Mouse (Mus musculus): ENCODE data around the gene 1700021F07Rik. TPM values are rescaled to one million over a fixed set of nuclear protein-coding genes. Genes with fewer than 3 reads are reported as not detected.

Gene 1700021F07Rik
- not detected in 2 replicates for total RNA-seq (2017)

DNA sequence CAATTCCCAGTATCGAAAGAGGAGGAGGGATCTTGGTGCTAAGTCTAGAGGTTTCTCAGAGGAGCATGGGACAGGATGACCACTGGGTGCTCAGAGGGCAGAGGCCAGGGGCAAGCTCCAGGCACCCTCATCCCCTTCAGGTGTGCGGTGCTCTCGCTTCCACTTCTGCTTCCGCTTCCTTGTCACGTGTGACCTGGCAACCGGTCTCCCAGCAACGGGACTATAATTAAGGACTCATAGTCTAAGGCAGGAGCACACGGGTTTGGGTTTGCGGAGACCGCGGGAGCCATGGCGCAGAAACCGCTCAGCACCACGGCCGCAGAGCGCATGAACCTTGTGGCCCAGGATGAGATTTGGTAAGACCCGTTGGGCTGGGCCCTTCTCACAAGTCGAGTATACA is at the start of gene 1700021F07Rik:
Gene 1700021F07Rik, plus strand, starts transcription at position 211 of the 400 bp plus-strand sequence.
- no peak for ATAC-seq (ENCODE audit: extremely low read depth, insufficient number of reproducible peaks, low FRiP score, poor library complexity, severe bottlenecking)

DNA sequence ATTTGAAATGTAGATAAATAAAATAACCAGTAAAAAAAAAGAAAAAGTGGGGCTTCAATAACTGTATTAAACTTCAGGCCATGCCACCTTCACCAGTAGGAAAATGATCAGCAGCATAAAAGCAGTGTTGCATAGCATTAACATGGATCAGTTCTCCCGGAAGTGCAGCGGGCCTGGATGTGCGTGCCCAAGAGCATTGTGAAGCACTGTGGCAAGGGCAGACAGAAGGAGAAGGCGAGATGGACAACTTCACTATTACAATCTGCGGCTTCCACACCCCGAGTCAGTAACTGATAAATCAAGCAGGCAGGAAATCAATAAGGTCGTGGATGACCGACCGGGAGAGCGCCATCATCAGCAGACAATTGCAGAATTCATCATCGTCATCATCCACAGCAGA is 49.2 kb upstream of the 1700021F07Rik start:
- ATAC-seq (ENCODE audit: extremely low read depth, insufficient number of reproducible peaks, low FRiP score, poor library complexity, severe bottlenecking) = no peak

GRCm38 (mm10) chr2:173479050-173479449 is 43.3 kb upstream of the 1700021F07Rik start:
- ATAC-seq (ENCODE audit: extremely low read depth, insufficient number of reproducible peaks, low FRiP score, poor library complexity, severe bottlenecking) = no peak

DNA sequence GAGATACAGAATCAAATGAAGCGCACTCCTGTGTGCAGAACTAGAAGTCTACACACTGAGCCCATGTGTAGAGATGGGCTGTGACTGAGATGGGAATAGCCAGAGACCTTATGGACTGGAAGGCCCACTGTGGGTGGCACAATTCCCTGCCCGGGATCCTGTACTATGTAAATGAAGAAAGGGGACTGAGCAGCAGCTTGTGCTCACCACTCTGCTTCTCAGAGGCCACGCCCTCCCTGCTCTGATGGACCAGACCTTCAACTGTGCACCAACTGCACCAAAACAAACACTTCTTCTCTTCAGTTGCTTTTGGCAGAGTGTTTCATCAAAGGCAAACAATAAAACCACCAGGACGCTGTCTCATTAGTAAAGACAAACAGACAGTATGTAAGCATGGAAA is 37.9 kb upstream of the 1700021F07Rik start:
- no peak for ATAC-seq (ENCODE audit: extremely low read depth, insufficient number of reproducible peaks, low FRiP score, poor library complexity, severe bottlenecking)

- no peak for ATAC-seq (ENCODE audit: extremely low read depth, insufficient number of reproducible peaks, low FRiP score, poor library complexity, severe bottlenecking)
Measured at GRCm38 (mm10) chr2:173499612-173500011, 22.8 kb upstream of the 1700021F07Rik start.

- no peak for ATAC-seq (ENCODE audit: extremely low read depth, insufficient number of reproducible peaks, low FRiP score, poor library complexity, severe bottlenecking)
Measured at GRCm38 (mm10) chr2:173513977-173514376, 8.4 kb upstream of the 1700021F07Rik start.

DNA sequence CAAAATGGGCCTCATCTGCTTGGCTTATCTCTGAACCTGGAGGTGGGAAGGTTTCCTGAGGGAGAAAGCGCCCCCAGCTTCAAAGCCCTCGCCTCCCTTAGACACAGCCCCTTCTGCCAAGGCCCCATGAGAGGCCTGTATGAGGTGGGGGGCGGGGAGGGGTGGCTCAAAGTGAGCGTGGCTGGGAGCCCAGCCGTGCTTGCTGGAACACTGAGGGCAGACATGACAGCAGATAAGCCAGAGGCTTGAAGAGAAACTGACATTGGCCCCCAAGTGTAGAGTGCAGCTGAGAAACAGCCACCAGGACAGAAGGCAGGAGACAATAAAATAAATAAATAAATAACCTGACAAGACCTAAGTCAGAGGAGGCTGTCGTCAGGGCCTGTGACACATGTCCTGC is 7.2 kb upstream of the 1700021F07Rik start:
- ATAC-seq (ENCODE audit: extremely low read depth, insufficient number of reproducible peaks, low FRiP score, poor library complexity, severe bottlenecking) = no peak

DNA sequence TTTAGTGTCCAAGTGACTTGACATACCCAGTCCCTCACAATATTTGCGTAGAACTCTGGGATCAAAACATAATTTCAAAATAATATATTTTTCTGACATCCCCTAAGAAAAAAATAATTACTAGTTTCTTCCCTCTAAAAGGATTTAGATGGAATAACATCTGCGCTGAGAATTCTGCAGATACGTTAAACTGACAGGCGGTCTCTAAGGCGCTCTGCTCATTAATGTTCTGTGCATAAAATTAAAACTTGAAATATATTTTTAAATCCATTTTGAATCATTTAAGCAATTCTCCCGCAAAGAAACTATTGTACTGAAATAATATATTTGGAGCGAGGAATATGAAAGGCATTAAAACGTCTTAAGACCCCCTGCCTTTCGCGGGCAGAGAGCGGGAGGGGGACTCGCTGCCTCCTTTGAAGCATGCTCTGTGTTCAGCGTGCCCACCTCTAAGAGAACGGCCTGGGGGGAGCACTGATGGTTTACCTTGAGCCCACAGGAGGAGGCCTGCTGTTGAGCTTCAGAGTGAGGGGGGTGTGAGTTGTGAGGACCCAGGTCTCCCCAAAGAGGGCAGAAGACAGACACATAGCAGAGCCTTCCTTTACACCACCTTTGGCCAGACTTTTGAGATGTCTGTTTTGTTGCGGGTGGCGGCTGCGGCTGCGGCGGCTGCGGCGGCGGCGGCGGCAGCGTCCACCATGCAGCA is 6.1 kb upstream of the 1700021F07Rik start:
- no peak for ATAC-seq (ENCODE audit: extremely low read depth, insufficient number of reproducible peaks, low FRiP score, poor library complexity, severe bottlenecking)

DNA sequence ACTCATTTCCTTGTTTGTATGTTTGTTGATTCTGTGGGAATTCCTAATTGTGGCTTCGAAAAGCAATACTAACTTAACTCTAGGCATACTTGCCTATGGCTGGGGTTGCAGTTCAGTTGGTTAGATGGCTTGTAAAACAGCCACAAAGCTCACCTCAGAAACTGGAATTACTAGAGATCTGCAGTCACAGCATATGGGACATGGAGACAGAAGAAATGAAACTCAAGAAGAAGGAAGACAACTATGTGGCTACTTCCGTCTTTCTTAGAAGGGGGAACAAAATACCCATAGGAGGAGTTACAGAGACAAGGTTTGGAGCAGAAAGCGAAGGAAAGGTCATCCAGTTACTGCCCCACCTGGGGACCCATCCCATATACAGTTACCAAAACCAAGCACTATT is 6.1 kb downstream of the 1700021F07Rik start:
- no peak for ATAC-seq (ENCODE audit: extremely low read depth, insufficient number of reproducible peaks, low FRiP score, poor library complexity, severe bottlenecking)

- no peak for ATAC-seq (ENCODE audit: extremely low read depth, insufficient number of reproducible peaks, low FRiP score, poor library complexity, severe bottlenecking)
Measured at GRCm38 (mm10) chr2:173532711-173533462, 10.5 kb downstream of the 1700021F07Rik start.

DNA sequence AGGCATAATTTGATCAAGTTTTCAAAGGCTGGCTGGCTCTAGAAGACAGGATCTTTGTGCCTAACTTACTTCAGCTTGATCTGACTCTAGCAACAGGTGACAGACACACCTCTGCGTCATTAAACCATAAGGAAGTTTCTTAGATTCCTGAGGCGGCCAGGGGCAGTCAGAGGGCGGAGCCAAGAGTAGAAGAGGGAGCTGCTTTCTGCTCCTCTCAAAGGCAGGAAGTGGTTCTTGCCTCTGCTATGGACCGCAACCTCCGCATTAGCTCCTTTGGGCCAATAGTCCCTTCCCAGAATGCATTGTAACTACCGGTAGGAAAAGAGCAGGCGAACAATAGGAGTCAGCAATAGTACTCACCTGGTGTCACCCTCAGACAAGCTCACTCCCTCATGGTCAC is 12.2 kb downstream of the 1700021F07Rik start:
- peak; percentile 32; the same call in 1 of the 2 replicates for ATAC-seq (ENCODE audit: extremely low read depth, insufficient number of reproducible peaks, low FRiP score, poor library complexity, severe bottlenecking)

DNA sequence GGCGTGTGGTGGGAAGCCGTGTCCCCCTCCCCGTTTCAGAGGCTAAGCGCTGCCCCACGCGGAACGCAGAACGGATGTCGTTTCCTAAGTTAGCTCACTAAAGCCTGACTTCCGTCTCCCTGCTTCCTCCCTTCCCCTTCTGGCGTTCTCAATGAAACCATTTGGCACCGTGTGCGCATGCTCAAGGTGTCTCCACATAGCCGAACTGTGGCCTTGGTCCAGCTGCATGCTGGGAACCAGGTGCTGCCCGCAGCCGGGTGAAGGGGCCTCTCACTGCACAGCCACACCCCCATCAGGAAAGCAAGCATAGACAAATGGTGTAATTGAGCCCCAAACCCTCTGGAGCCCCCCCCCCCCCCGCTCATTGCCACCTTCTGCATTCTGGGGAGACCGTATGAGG is 13.0 kb downstream of the 1700021F07Rik start:
- ATAC-seq (ENCODE audit: extremely low read depth, insufficient number of reproducible peaks, low FRiP score, poor library complexity, severe bottlenecking) = no peak

GRCm38 (mm10) chr2:173535886-173536285 is 13.5 kb downstream of the 1700021F07Rik start:
- no peak for ATAC-seq (ENCODE audit: extremely low read depth, insufficient number of reproducible peaks, low FRiP score, poor library complexity, severe bottlenecking)

DNA sequence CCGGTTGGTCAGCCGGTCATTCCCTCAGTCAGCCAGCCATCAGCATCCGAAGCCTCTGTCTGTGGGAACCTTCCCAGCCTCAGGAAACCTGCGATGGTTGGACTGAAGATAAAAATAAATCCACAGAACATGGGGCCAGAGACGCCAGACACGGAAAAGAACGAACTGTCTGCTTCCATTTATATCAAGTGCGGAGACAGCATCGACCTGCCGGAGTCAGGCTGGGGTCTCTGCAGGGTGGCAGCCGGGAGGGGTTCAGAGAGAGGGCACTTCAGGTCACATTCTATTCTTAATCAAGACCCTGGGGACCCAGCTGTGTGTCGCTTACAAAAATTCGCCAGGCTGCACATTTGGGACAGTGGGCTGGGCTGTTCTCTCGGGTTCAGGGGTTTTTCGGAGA is 17.4 kb downstream of the 1700021F07Rik start:
- no peak for ATAC-seq (ENCODE audit: extremely low read depth, insufficient number of reproducible peaks, low FRiP score, poor library complexity, severe bottlenecking)

- ATAC-seq (ENCODE audit: extremely low read depth, insufficient number of reproducible peaks, low FRiP score, poor library complexity, severe bottlenecking) = no peak
Measured at GRCm38 (mm10) chr2:173541748-173542147, 19.4 kb downstream of the 1700021F07Rik start.

- ATAC-seq (ENCODE audit: extremely low read depth, insufficient number of reproducible peaks, low FRiP score, poor library complexity, severe bottlenecking) = no peak
Measured at GRCm38 (mm10) chr2:173542716-173543115, 20.3 kb downstream of the 1700021F07Rik start.

DNA sequence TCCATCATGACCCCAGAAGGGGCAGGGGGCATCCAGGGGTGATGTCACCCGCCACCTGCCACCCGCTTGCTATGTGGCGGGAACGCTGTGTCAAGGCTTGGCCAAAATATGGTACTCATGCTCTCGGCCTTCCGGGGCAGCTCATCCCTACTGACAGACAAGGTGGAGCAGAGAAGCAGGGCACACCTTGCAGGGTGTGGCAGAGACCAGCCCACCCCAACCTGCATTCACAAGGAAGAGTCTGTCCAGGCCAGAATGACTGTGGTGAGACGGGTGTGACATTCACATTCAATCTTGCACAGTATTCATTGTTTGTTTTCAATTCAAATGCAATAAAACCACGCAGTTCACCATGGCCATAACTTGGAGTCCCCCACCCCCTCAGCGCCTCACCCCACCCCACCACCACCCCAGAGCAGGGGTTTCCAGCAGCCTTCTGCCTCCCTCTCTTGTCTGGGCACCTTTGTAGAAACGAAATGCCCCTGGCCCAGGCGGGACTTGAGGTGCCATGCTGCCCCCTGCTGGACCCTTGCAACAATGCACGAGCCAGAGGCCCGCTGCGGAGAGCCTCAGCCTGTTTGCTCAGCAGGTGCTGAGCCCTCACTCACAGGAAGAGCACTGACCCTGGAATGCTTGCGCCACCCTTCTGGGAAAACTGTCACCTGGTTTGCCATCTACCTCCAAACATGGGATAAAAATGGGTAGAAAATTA is 23.8 kb downstream of the 1700021F07Rik start:
- peak; percentile 74 for ATAC-seq (ENCODE audit: extremely low read depth, insufficient number of reproducible peaks, low FRiP score, poor library complexity, severe bottlenecking)

- no peak for ATAC-seq (ENCODE audit: extremely low read depth, insufficient number of reproducible peaks, low FRiP score, poor library complexity, severe bottlenecking)
Measured at GRCm38 (mm10) chr2:173549236-173549635, 26.9 kb downstream of the 1700021F07Rik start.

DNA sequence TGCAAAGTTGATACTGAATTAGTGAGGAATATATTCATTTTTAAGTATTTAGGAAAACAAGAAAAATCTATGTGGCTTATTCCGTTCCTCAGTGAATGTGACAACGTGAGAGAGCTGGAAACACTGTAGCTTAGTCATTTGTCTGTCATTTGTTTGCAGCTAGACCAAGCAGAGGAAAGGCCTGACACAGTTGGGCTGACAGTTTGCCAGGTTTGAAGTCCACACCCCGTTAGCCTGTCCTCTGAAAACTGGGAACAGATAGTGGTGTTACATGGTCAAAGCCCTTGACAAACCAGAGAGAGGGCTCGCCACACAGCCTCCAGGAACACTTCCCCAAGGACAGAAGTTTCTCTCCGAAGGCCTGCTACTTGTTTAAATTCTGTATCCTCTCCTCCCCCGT is 28.3 kb downstream of the 1700021F07Rik start:
- no peak for ATAC-seq (ENCODE audit: extremely low read depth, insufficient number of reproducible peaks, low FRiP score, poor library complexity, severe bottlenecking)

GRCm38 (mm10) chr2:173553863-173554262 is 31.5 kb downstream of the 1700021F07Rik start:
- ATAC-seq (ENCODE audit: extremely low read depth, insufficient number of reproducible peaks, low FRiP score, poor library complexity, severe bottlenecking) = peak; percentile 32; the same call in 1 of the 2 replicates

Data from neutrophil, adult 5-6 weeks (primary cell).